Mouse (Mus musculus): Measurements from ENCODE around the gene 4930519P11Rik. TPM values are rescaled to one million over a fixed set of nuclear protein-coding genes. Genes with fewer than 3 reads are reported as not detected.

The 4930519P11Rik gene
- polyA plus RNA-seq (2012; ENCODE audit: low replicate concordance), result 1.8 and 6.2 TPM in 2 replicates

GRCm38 (mm10) chr2:154613118-154614115, at the start of gene 4930519P11Rik, which contains the start of gene Zfp341:
TSS of gene 4930519P11Rik (minus strand) at chr2:154613437.
TSS of gene Zfp341 (plus strand) at chr2:154613297.

GRCm38 (mm10) chr2:154651363-154651762, 38.1 kb upstream of the 4930519P11Rik start, which contains the start of gene Chmp4b:
TSS of gene Chmp4b (plus strand) at chr2:154651705.

GRCm38 (mm10) chr2:154603638-154604153, 9.5 kb downstream of the 4930519P11Rik start, which contains the start of gene Pxmp4:
TSS of gene Pxmp4 (minus strand) at chr2:154603708.

GRCm38 (mm10) chr2:154569836-154570286, 43.4 kb downstream of the 4930519P11Rik start, which contains the start of gene E2f1:
TSS of gene E2f1 (minus strand) at chr2:154569892.

Other genes with a start within 250 kb of the 4930519P11Rik start
- 0.52 and 1.1 TPM in 2 replicates for gene Cdk5rap1, start 240.4 kb downstream of the 4930519P11Rik start, polyA plus RNA-seq (2012; ENCODE audit: low replicate concordance)
- 7.3 and 8.9 TPM in 2 replicates for gene Snta1, start 205.3 kb downstream of the 4930519P11Rik start, polyA plus RNA-seq (2012; ENCODE audit: low replicate concordance)
- 7.4 and 9.6 TPM in 2 replicates for gene Cbfa2t2, start 177.0 kb downstream of the 4930519P11Rik start, polyA plus RNA-seq (2012; ENCODE audit: low replicate concordance)
- gene 1700003F12Rik, start 66.4 kb downstream of the 4930519P11Rik start, polyA plus RNA-seq (2012; ENCODE audit: low replicate concordance), result 0.98 and 1.8 TPM in 2 replicates
- 0.09 TPM in 1 of 2 replicates, not detected in the other for gene Actl10, start 61.7 kb downstream of the 4930519P11Rik start, polyA plus RNA-seq (2012; ENCODE audit: low replicate concordance)
- 0.57 and 0.90 TPM in 2 replicates for gene Necab3, start 54.5 kb downstream of the 4930519P11Rik start, polyA plus RNA-seq (2012; ENCODE audit: low replicate concordance)
- gene E2f1, start 43.5 kb downstream of the 4930519P11Rik start, polyA plus RNA-seq (2012; ENCODE audit: low replicate concordance), result 16.4 and 16.7 TPM in 2 replicates
- gene Pxmp4, start 9.7 kb downstream of the 4930519P11Rik start, polyA plus RNA-seq (2012; ENCODE audit: low replicate concordance), result 4.0 and 9.0 TPM in 2 replicates
- 6.6 and 8.0 TPM in 2 replicates for gene Zfp341, start 140 bp downstream of the 4930519P11Rik start, polyA plus RNA-seq (2012; ENCODE audit: low replicate concordance)
- 58.8 and 130 TPM in 2 replicates for gene Chmp4b, start 38.3 kb upstream of the 4930519P11Rik start, polyA plus RNA-seq (2012; ENCODE audit: low replicate concordance)
- not detected in 2 replicates for gene Gm14214, start 156.6 kb upstream of the 4930519P11Rik start, polyA plus RNA-seq (2012; ENCODE audit: low replicate concordance)
- gene Raly, start 177.7 kb upstream of the 4930519P11Rik start, polyA plus RNA-seq (2012; ENCODE audit: low replicate concordance), result 296 and 582 TPM in 2 replicates
- 1.8 and 1.9 TPM in 2 replicates for gene a, start 178.0 kb upstream of the 4930519P11Rik start, polyA plus RNA-seq (2012; ENCODE audit: low replicate concordance)

Data from hematopoietic multipotent progenitor cell, adult 10-12 weeks (in vitro differentiated cells).